Mouse (Mus musculus): ENCODE measurements at regions not wholly inside any gene's neighbourhood (a gene's known extent, or its start where the extent isn't known, plus 50 kb on each side); places are given as distances from the start of the nearest gene placed in this dataset.

GRCm38 (mm10) chr3:39489392-39489791 lies 602.7 kb downstream of the Fat4 start:
- H3K27ac ChIP-seq (ENCODE audit: insufficient read depth, low read length), result no peak overlapping the region
- TF ChIP-seq EP300 (IDR thresholded peaks at IDR 0.05; ENCODE audit: insufficient read depth, low read depth, low read length) (no peak), POLR2A (IDR thresholded peaks at IDR 0.05; ENCODE audit: insufficient read depth, low read length) (no peak), CTCF (IDR thresholded peaks at IDR 0.05; ENCODE audit: low read depth, low read length) (no peak)

GRCm38 (mm10) chr3:39494363-39494762 lies 607.6 kb downstream of the Fat4 start:
- Histone ChIP-seq H3K27ac (ENCODE audit: insufficient read depth, low read length) (no peak overlapping the region), H3K36me3 (ENCODE audit: control insufficient read depth, insufficient read depth, low read length, poor library complexity, severe bottlenecking) (no peaks in the 10 kb centered on the region), H3K9ac (ENCODE audit: low read depth, poor library complexity, severe bottlenecking) (no peak overlapping the region), H3K9me3 (replicated peaks; ENCODE audit: control insufficient read depth, insufficient read depth, low read length, poor library complexity, severe bottlenecking) (no peaks in the 10 kb centered on the region), H3K4me1 (ENCODE audit: control insufficient read depth, insufficient read depth, low read length) (no peaks in the 10 kb centered on the region), H3K4me3 (ENCODE audit: low read depth, low read length) (no peak overlapping the region), H3K27me3 (ENCODE audit: control insufficient read depth, insufficient read depth, low read length, poor library complexity, severe bottlenecking) (no peaks in the 10 kb centered on the region)
- TF ChIP-seq CTCF (IDR thresholded peaks at IDR 0.05; ENCODE audit: low read depth, low read length), result no peak
- no peak for TF ChIP-seq EP300 (IDR thresholded peaks at IDR 0.05; ENCODE audit: insufficient read depth, low read depth, low read length)
- TF ChIP-seq POLR2A (IDR thresholded peaks at IDR 0.05; ENCODE audit: insufficient read depth, low read length), result no peak

More at GRCm38 (mm10) chr3:39489392-39489791, 602.7 kb downstream of the Fat4 start:
- Histone ChIP-seq H3K4me1 (ENCODE audit: control insufficient read depth, insufficient read depth, low read length) (no peaks in the 10 kb centered on the region), H3K36me3 (ENCODE audit: control insufficient read depth, insufficient read depth, low read length, poor library complexity, severe bottlenecking) (no peaks in the 10 kb centered on the region), H3K4me3 (ENCODE audit: low read depth, low read length) (no peak overlapping the region), H3K27me3 (ENCODE audit: control insufficient read depth, insufficient read depth, low read length, poor library complexity, severe bottlenecking) (no peaks in the 10 kb centered on the region), H3K9me3 (replicated peaks; ENCODE audit: control insufficient read depth, insufficient read depth, low read length, poor library complexity, severe bottlenecking) (no peaks in the 10 kb centered on the region), H3K9ac (ENCODE audit: low read depth, poor library complexity, severe bottlenecking) (no peak overlapping the region)

GRCm38 (mm10) chr3:39528087-39528486 lies 641.3 kb downstream of the Fat4 start:
- H3K4me3 ChIP-seq (ENCODE audit: low read depth, low read length), result no peak overlapping the region
- no peaks in the 10 kb centered on the region for H3K27me3 ChIP-seq (ENCODE audit: control insufficient read depth, insufficient read depth, low read length, poor library complexity, severe bottlenecking)
- H3K9ac ChIP-seq (ENCODE audit: low read depth, poor library complexity, severe bottlenecking), result no peak overlapping the region
- H3K9me3 ChIP-seq (replicated peaks; ENCODE audit: control insufficient read depth, insufficient read depth, low read length, poor library complexity, severe bottlenecking), result no peaks in the 10 kb centered on the region
- no peaks in the 10 kb centered on the region for H3K4me1 ChIP-seq (ENCODE audit: control insufficient read depth, insufficient read depth, low read length)
- H3K27ac ChIP-seq (ENCODE audit: insufficient read depth, low read length), result no peak overlapping the region
- H3K36me3 ChIP-seq (ENCODE audit: control insufficient read depth, insufficient read depth, low read length, poor library complexity, severe bottlenecking), result no peaks in the 10 kb centered on the region
- TF ChIP-seq POLR2A (IDR thresholded peaks at IDR 0.05; ENCODE audit: insufficient read depth, low read length), result no peak
- TF ChIP-seq EP300 (IDR thresholded peaks at IDR 0.05; ENCODE audit: insufficient read depth, low read depth, low read length), result no peak
- TF ChIP-seq CTCF (IDR thresholded peaks at IDR 0.05; ENCODE audit: low read depth, low read length), result no peak

- TF ChIP-seq EP300 (IDR thresholded peaks at IDR 0.05; ENCODE audit: insufficient read depth, low read depth, low read length), result no peak
- TF ChIP-seq CTCF (IDR thresholded peaks at IDR 0.05; ENCODE audit: low read depth, low read length), result no peak
- no peak for TF ChIP-seq POLR2A (IDR thresholded peaks at IDR 0.05; ENCODE audit: insufficient read depth, low read length)
- H3K27ac ChIP-seq (ENCODE audit: insufficient read depth, low read length), result no peak overlapping the region
- H3K27me3 ChIP-seq (ENCODE audit: control insufficient read depth, insufficient read depth, low read length, poor library complexity, severe bottlenecking), result no peaks in the 10 kb centered on the region
These were observed 650.8 kb downstream of the Fat4 start for GRCm38 (mm10) chr3:39537515-39537914.

GRCm38 (mm10) chr3:39540530-39541118 lies 653.9 kb downstream of the Fat4 start:
- no peak for TF ChIP-seq POLR2A (IDR thresholded peaks at IDR 0.05; ENCODE audit: insufficient read depth, low read length)
- TF ChIP-seq EP300 (IDR thresholded peaks at IDR 0.05; ENCODE audit: insufficient read depth, low read depth, low read length), result no peak
- TF ChIP-seq CTCF (IDR thresholded peaks at IDR 0.05; ENCODE audit: low read depth, low read length), result no peak
- H3K9me3 ChIP-seq (replicated peaks; ENCODE audit: control insufficient read depth, insufficient read depth, low read length, poor library complexity, severe bottlenecking), result no peaks in the 10 kb centered on the region
- H3K27ac ChIP-seq (ENCODE audit: insufficient read depth, low read length), result no peak overlapping the region

More at GRCm38 (mm10) chr3:39537515-39537914, 650.8 kb downstream of the Fat4 start:
- H3K36me3 ChIP-seq (ENCODE audit: control insufficient read depth, insufficient read depth, low read length, poor library complexity, severe bottlenecking), result no peaks in the 10 kb centered on the region
- H3K4me1 ChIP-seq (ENCODE audit: control insufficient read depth, insufficient read depth, low read length), result no peaks in the 10 kb centered on the region
- no peak overlapping the region for H3K4me3 ChIP-seq (ENCODE audit: low read depth, low read length)
- H3K9me3 ChIP-seq (replicated peaks; ENCODE audit: control insufficient read depth, insufficient read depth, low read length, poor library complexity, severe bottlenecking), result no peaks in the 10 kb centered on the region
- H3K9ac ChIP-seq (ENCODE audit: low read depth, poor library complexity, severe bottlenecking), result no peak overlapping the region

GRCm38 (mm10) chr3:39559460-39560041 lies 672.8 kb downstream of the Fat4 start:
- H3K36me3 ChIP-seq (ENCODE audit: control insufficient read depth, insufficient read depth, low read length, poor library complexity, severe bottlenecking), result no peaks in the 10 kb centered on the region

More at GRCm38 (mm10) chr3:39540530-39541118, 653.9 kb downstream of the Fat4 start:
- H3K27me3 ChIP-seq (ENCODE audit: control insufficient read depth, insufficient read depth, low read length, poor library complexity, severe bottlenecking), result no peaks in the 10 kb centered on the region
- H3K4me3 ChIP-seq (ENCODE audit: low read depth, low read length), result no peak overlapping the region
- H3K9ac ChIP-seq (ENCODE audit: low read depth, poor library complexity, severe bottlenecking), result no peak overlapping the region
- H3K36me3 ChIP-seq (ENCODE audit: control insufficient read depth, insufficient read depth, low read length, poor library complexity, severe bottlenecking), result no peaks in the 10 kb centered on the region
- no peaks in the 10 kb centered on the region for H3K4me1 ChIP-seq (ENCODE audit: control insufficient read depth, insufficient read depth, low read length)

More at GRCm38 (mm10) chr3:39559460-39560041, 672.8 kb downstream of the Fat4 start:
- Histone ChIP-seq H3K27me3 (ENCODE audit: control insufficient read depth, insufficient read depth, low read length, poor library complexity, severe bottlenecking) (no peaks in the 10 kb centered on the region), H3K9ac (ENCODE audit: low read depth, poor library complexity, severe bottlenecking) (no peak overlapping the region), H3K4me3 (ENCODE audit: low read depth, low read length) (no peak overlapping the region), H3K9me3 (replicated peaks; ENCODE audit: control insufficient read depth, insufficient read depth, low read length, poor library complexity, severe bottlenecking) (no peaks in the 10 kb centered on the region), H3K4me1 (ENCODE audit: control insufficient read depth, insufficient read depth, low read length) (no peaks in the 10 kb centered on the region), H3K27ac (ENCODE audit: insufficient read depth, low read length) (no peak overlapping the region)
- TF ChIP-seq POLR2A (IDR thresholded peaks at IDR 0.05; ENCODE audit: insufficient read depth, low read length) (no peak), EP300 (IDR thresholded peaks at IDR 0.05; ENCODE audit: insufficient read depth, low read depth, low read length) (no peak), CTCF (IDR thresholded peaks at IDR 0.05; ENCODE audit: low read depth, low read length) (no peak)
